Mouse (Mus musculus) midbrain, embryonic 16.5 days (tissue): ENCODE data around the gene Gls. TPM values are rescaled to one million over a fixed set of nuclear protein-coding genes. Genes with fewer than 3 reads are reported as not detected.

ENCODE experiments used
- ATAC-seq: fragments of 200-750 bp; cut with Nextera tagmentation; 2 replicates; pipeline ENCODE4 v1.8.0; 2017; ENCODE audit warnings: moderate TSS enrichment
- H3K27ac ChIP-seq: fragments of 300-500 bp; sonication (generic); 2 replicates; pipeline ENCODE4 v1.5.1; 2014; ENCODE audit warnings: mild to moderate bottlenecking, low read length, mixed read lengths
- H3K27me3 ChIP-seq: fragments of 300-500 bp; sonication (generic); 2 replicates; pipeline ENCODE4 v1.6.1; 2014; ENCODE audit warnings: low read depth, low read length, mixed read lengths; ENCODE audit not compliant: control insufficient read depth, insufficient read depth
- H3K36me3 ChIP-seq: fragments of 300-500 bp; sonication (generic); 2 replicates; pipeline ENCODE4 v1.6.1; 2014; ENCODE audit warnings: mild to moderate bottlenecking, low read length, moderate library complexity, mixed read lengths; ENCODE audit not compliant: control insufficient read depth, insufficient read depth
- H3K4me1 ChIP-seq: fragments of 300-500 bp; sonication (generic); 2 replicates; pipeline ENCODE4 v1.6.1; 2014; ENCODE audit warnings: mild to moderate bottlenecking, low read length, mixed read lengths; ENCODE audit not compliant: control insufficient read depth, insufficient read depth
- H3K4me2 ChIP-seq: fragments of 300-500 bp; sonication (generic); 2 replicates; pipeline ENCODE4 v1.6.1; 2014; ENCODE audit warnings: mild to moderate bottlenecking, low read length, mixed read lengths
- H3K4me3 ChIP-seq: fragments of 300-500 bp; sonication (generic); 2 replicates; pipeline ENCODE4 v1.5.1; 2014; ENCODE audit warnings: low read depth, mild to moderate bottlenecking, low read length, moderate library complexity, mixed read lengths
- H3K9ac ChIP-seq: fragments of 300-500 bp; sonication (generic); 2 replicates; pipeline ENCODE4 v1.6.1; 2014; ENCODE audit warnings: low read depth, low read length, mixed read lengths
- H3K9me3 ChIP-seq: fragments of 300-500 bp; sonication (generic); replicated peaks from 2 replicates; pipeline ENCODE4 v1.6.1; 2014; ENCODE audit warnings: mild to moderate bottlenecking, low read length, mixed read lengths; ENCODE audit not compliant: control insufficient read depth, poor library complexity, severe bottlenecking
- WGBS: fragments of 180-500 bp; shearing (Covaris S2); extraction: QIAGEN DNeasy Blood & Tissue Kit; methylation state at CpG from one replicate; pipeline ENCODE4 v1.1.7; 2014; 5-methylcytosine and 5-hydroxymethylcytosine counted together
- polyA plus RNA-seq: library from polyadenylated mRNA; unstranded; fragments of >200 nt; fragmentation: Nextera tagmentation; extraction: Ambion mirVana; gene quantifications from 2 replicates; pipeline ENCODE4 v1.2.1, GENCODE M21; 2015

The Gls gene
- polyA plus RNA-seq, 1 experiment from 2014 or later = 35.0 TPM

GRCm38 (mm10) chr1:52252447-52252846 is 19.4 kb upstream of the Gls start:
- Histone ChIP-seq H3K27me3 (no peaks in the 10 kb centered on the region), H3K9me3 (no peaks in the 10 kb centered on the region), H3K27ac (no peak overlapping the region), H3K36me3 (no peaks in the 10 kb centered on the region), H3K4me1 (no peaks in the 10 kb centered on the region), H3K9ac (no peak overlapping the region), H3K4me3 (no peak overlapping the region), H3K4me2 (no peak overlapping the region)
- 73% methylated on average over 2 of the region's 2 CpGs for WGBS
- ATAC-seq = no peak

GRCm38 (mm10) chr1:52251038-52251735 is 18.2 kb upstream of the Gls start:
- no peaks in the 10 kb centered on the region for H3K27me3 ChIP-seq
- no peaks in the 10 kb centered on the region for H3K4me1 ChIP-seq
- no peaks in the 10 kb centered on the region for H3K9me3 ChIP-seq
- H3K4me2 ChIP-seq = no peak overlapping the region
- no peak overlapping the region for H3K27ac ChIP-seq
- H3K9ac ChIP-seq = no peak overlapping the region
- H3K4me3 ChIP-seq = no peak overlapping the region
- 70% methylated on average over 7 of the region's 7 CpGs for WGBS
- no peak for ATAC-seq
- no peaks in the 10 kb centered on the region for H3K36me3 ChIP-seq

- no peak overlapping the region for H3K27ac ChIP-seq
- no peak for ATAC-seq
- H3K4me2 ChIP-seq = no peak overlapping the region
- H3K4me1 ChIP-seq = no peaks in the 10 kb centered on the region
- no peaks in the 10 kb centered on the region for H3K27me3 ChIP-seq
- no peak overlapping the region for H3K9ac ChIP-seq
- whole genome bisulfite sequencing = 90% methylated on average over 3 of the region's 3 CpGs
- no peaks in the 10 kb centered on the region for H3K36me3 ChIP-seq
- no peaks in the 10 kb centered on the region for H3K9me3 ChIP-seq
- H3K4me3 ChIP-seq = no peak overlapping the region
Measured at GRCm38 (mm10) chr1:52248899-52249556, 16.0 kb upstream of the Gls start.

- ATAC-seq = no peak
- no peak overlapping the region for H3K4me3 ChIP-seq
- no peaks in the 10 kb centered on the region for H3K36me3 ChIP-seq
- no peak overlapping the region for H3K27ac ChIP-seq
- 65% methylated on average over 3 of the region's 3 CpGs for WGBS
- H3K9ac ChIP-seq = no peak overlapping the region
- H3K27me3 ChIP-seq = no peaks in the 10 kb centered on the region
- H3K4me2 ChIP-seq = no peak overlapping the region
- no peaks in the 10 kb centered on the region for H3K4me1 ChIP-seq
- H3K9me3 ChIP-seq = no peaks in the 10 kb centered on the region
Measured at GRCm38 (mm10) chr1:52242270-52242669, 9.2 kb upstream of the Gls start.

- Histone ChIP-seq H3K36me3 (no peaks in the 10 kb centered on the region), H3K27me3 (no peaks in the 10 kb centered on the region), H3K9ac (peak overlapping the region; percentile 97), H3K9me3 (no peaks in the 10 kb centered on the region), H3K27ac (peak overlapping the region; percentile 97), H3K4me2 (peak overlapping the region; percentile 77), H3K4me1 (peaks cover 15% of the 10 kb centered on the region), H3K4me3 (peak overlapping the region; percentile 98)
- peak; percentile 83 for ATAC-seq
- WGBS = 0% methylated on average over 35 of the region's 57 CpGs
Measured at GRCm38 (mm10) chr1:52232766-52233140, 279 bp downstream of the Gls start.

- H3K4me1 ChIP-seq = peaks cover 15% of the 10 kb centered on the region
- H3K27me3 ChIP-seq = no peaks in the 10 kb centered on the region
- H3K27ac ChIP-seq = peak overlapping the region; percentile 97
- H3K36me3 ChIP-seq = no peaks in the 10 kb centered on the region
- H3K9me3 ChIP-seq = no peaks in the 10 kb centered on the region
- H3K4me2 ChIP-seq = peak overlapping the region; percentile 77
- peak overlapping the region; percentile 98 for H3K4me3 ChIP-seq
- H3K9ac ChIP-seq = peak overlapping the region; percentile 97
- peak; percentile 61 for ATAC-seq
- WGBS = under 1% methylated on average over 63 of the region's 69 CpGs
Measured at GRCm38 (mm10) chr1:52231939-52232765, 880 bp downstream of the Gls start.

GRCm38 (mm10) chr1:52230404-52230803 is 2.6 kb downstream of the Gls start:
- Histone ChIP-seq H3K27me3 (no peaks in the 10 kb centered on the region), H3K4me1 (peaks cover 15% of the 10 kb centered on the region), H3K4me3 (no peak overlapping the region), H3K9ac (no peak overlapping the region), H3K27ac (no peak overlapping the region), H3K4me2 (peak overlapping the region; percentile 77), H3K9me3 (no peaks in the 10 kb centered on the region), H3K36me3 (no peaks in the 10 kb centered on the region)
- 88% methylated on average over 1 of the region's 1 CpGs for WGBS
- no peak for ATAC-seq

GRCm38 (mm10) chr1:52228178-52228577 is 4.9 kb downstream of the Gls start:
- H3K4me2 ChIP-seq = no peak overlapping the region
- no peaks in the 10 kb centered on the region for H3K36me3 ChIP-seq
- no peaks in the 10 kb centered on the region for H3K27me3 ChIP-seq
- H3K27ac ChIP-seq = no peak overlapping the region
- WGBS = 79% methylated on average over 6 of the region's 6 CpGs
- no peak overlapping the region for H3K4me3 ChIP-seq
- H3K4me1 ChIP-seq = peaks cover 17% of the 10 kb centered on the region
- no peak overlapping the region for H3K9ac ChIP-seq
- ATAC-seq = no peak
- H3K9me3 ChIP-seq = no peaks in the 10 kb centered on the region

- no peaks in the 10 kb centered on the region for H3K36me3 ChIP-seq
- peaks cover 16% of the 10 kb centered on the region for H3K4me1 ChIP-seq
- no peaks in the 10 kb centered on the region for H3K9me3 ChIP-seq
- H3K27me3 ChIP-seq = no peaks in the 10 kb centered on the region
- no peak overlapping the region for H3K27ac ChIP-seq
- H3K9ac ChIP-seq = no peak overlapping the region
- H3K4me3 ChIP-seq = no peak overlapping the region
- no peak for ATAC-seq
- H3K4me2 ChIP-seq = no peak overlapping the region
Measured at GRCm38 (mm10) chr1:52226416-52226815, 6.6 kb downstream of the Gls start.
